Mouse (Mus musculus) bone marrow, adult 2 months (tissue): ENCODE data around the gene Mapkbp1.

Source experiments
- CTCF ChIP-seq: fragments of 200-500 bp; IDR thresholded peaks from 2 replicates; pipeline ENCODE4 v1.5.1; 2011; ENCODE audit warnings: low read length, control low read depth; ENCODE audit not compliant: control insufficient read depth, insufficient read depth
- POLR2A ChIP-seq: fragments of 200-500 bp; IDR thresholded peaks from 2 replicates; pipeline ENCODE4 v1.6.1; 2011; ENCODE audit warnings: low read depth, mild to moderate bottlenecking, control low read depth, low read length, borderline replicate concordance; ENCODE audit not compliant: control insufficient read depth

DNA sequence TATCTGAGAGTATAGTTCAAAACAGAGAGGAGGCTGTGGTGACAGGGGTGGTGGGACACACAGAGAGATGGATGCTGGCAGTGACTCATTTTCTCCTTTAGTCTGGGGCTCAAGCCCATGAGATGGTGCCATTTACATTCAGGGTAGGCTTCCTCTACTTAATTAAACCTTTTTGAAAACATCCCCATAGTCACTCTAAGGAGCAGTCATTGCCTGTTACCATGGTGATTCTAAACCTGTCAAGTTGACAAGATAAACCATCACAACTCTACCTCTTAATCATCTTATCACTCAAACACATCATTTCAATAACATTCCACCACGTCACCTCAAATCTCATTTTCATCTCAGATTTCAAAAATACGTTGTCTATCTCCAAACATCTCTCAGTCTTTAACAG, 31.5 kb downstream of the Mapkbp1 start:
- no peak for TF ChIP-seq CTCF
- no peak for TF ChIP-seq POLR2A
